Mouse (Mus musculus): ENCODE results near the gene Oprl1. TPM values are rescaled to one million over a fixed set of nuclear protein-coding genes. Genes with fewer than 3 reads are reported as not detected.

Oprl1 gene
- total RNA-seq (2014; fragmentation: Nextera tagmentation) = not detected in 2 replicates
- total RNA-seq (2017) = 0.23 TPM in 1 of 2 replicates, not detected in the other
- polyA plus RNA-seq (2012) = not detected in 2 replicates

GRCm38 (mm10) chr2:181714903-181715326 is at the start of gene Oprl1:
Gene Oprl1, plus strand, starts transcription at chr2:181715016.
- DNase-seq (ENCODE audit: low spot score) (no peak), ATAC-seq (ENCODE audit: extremely low read depth, insufficient number of reproducible peaks, low FRiP score, poor library complexity, severe bottlenecking) (no peak)
- peaks cover 21% of the 10 kb centered on the region for H3K27me3 ChIP-seq (ENCODE audit: insufficient read depth, low read length)
- H3K9me3 ChIP-seq (replicated peaks) = no peaks in the 10 kb centered on the region
- H3K36me3 ChIP-seq (replicated peaks) = no peaks in the 10 kb centered on the region
- TF ChIP-seq POLR2AphosphoS5 (IDR thresholded peaks at IDR 0.05; ENCODE audit: insufficient replicate concordance, low read depth, low read length) (no peak), GATA2 (IDR thresholded peaks at IDR 0.05; ENCODE audit: borderline replicate concordance, low read depth, low read length) (no peak), CTCF (IDR thresholded peaks at IDR 0.05; ENCODE audit: low read depth, low read length) (no peak), TAL1 (conservative IDR thresholded peaks at IDR 0.05; ENCODE audit: low read depth, low read length) (no peak)
- H3K4me1 ChIP-seq (ENCODE audit: insufficient read depth, low read depth, low read length) = no peaks in the 10 kb centered on the region
- no peak within 1 kb of the TSS for H3K4me3 ChIP-seq (ENCODE audit: low read depth, low read length)

GRCm38 (mm10) chr2:181670285-181670912 is 44.4 kb upstream of the Oprl1 start:
- Histone ChIP-seq H3K27me3 (ENCODE audit: insufficient read depth, low read length) (peaks cover 65% of the 10 kb centered on the region), H3K9me3 (replicated peaks) (peaks cover 6% of the 10 kb centered on the region), H3K4me1 (ENCODE audit: insufficient read depth, low read depth, low read length) (peaks cover 2% of the 10 kb centered on the region; the same call in 1 of the 2 replicates), H3K36me3 (replicated peaks) (no peaks in the 10 kb centered on the region), H3K4me3 (ENCODE audit: low read depth, low read length) (no peak overlapping the region)
- no peak for DNase-seq (ENCODE audit: low spot score)
- ATAC-seq (ENCODE audit: extremely low read depth, insufficient number of reproducible peaks, low FRiP score, poor library complexity, severe bottlenecking) = no peak
- no peak for TF ChIP-seq TAL1 (conservative IDR thresholded peaks at IDR 0.05; ENCODE audit: low read depth, low read length)
- no peak for TF ChIP-seq GATA2 (IDR thresholded peaks at IDR 0.05; ENCODE audit: borderline replicate concordance, low read depth, low read length)
- TF ChIP-seq CTCF (IDR thresholded peaks at IDR 0.05; ENCODE audit: low read depth, low read length) = no peak
- no peak for TF ChIP-seq POLR2AphosphoS5 (IDR thresholded peaks at IDR 0.05; ENCODE audit: insufficient replicate concordance, low read depth, low read length)

GRCm38 (mm10) chr2:181670913-181671311 is 43.9 kb upstream of the Oprl1 start:
- Histone ChIP-seq H3K9me3 (replicated peaks) (peaks cover 6% of the 10 kb centered on the region), H3K36me3 (replicated peaks) (no peaks in the 10 kb centered on the region), H3K27me3 (ENCODE audit: insufficient read depth, low read length) (peaks cover 68% of the 10 kb centered on the region), H3K4me1 (ENCODE audit: insufficient read depth, low read depth, low read length) (peaks cover 6% of the 10 kb centered on the region), H3K4me3 (ENCODE audit: low read depth, low read length) (no peak overlapping the region)
- ATAC-seq (ENCODE audit: extremely low read depth, insufficient number of reproducible peaks, low FRiP score, poor library complexity, severe bottlenecking) (no peak), DNase-seq (ENCODE audit: low spot score) (no peak)
- no peak for TF ChIP-seq CTCF (IDR thresholded peaks at IDR 0.05; ENCODE audit: low read depth, low read length)
- no peak for TF ChIP-seq TAL1 (conservative IDR thresholded peaks at IDR 0.05; ENCODE audit: low read depth, low read length)
- no peak for TF ChIP-seq GATA2 (IDR thresholded peaks at IDR 0.05; ENCODE audit: borderline replicate concordance, low read depth, low read length)
- TF ChIP-seq POLR2AphosphoS5 (IDR thresholded peaks at IDR 0.05; ENCODE audit: insufficient replicate concordance, low read depth, low read length) = no peak
- TF ChIP-seq GATA1 (IDR thresholded peaks at IDR 0.05; ENCODE audit: borderline replicate concordance, low read length) = no peak

GRCm38 (mm10) chr2:181671326-181671725 is 43.5 kb upstream of the Oprl1 start, which contains the start of gene Sox18:
Gene Sox18, minus strand, starts transcription at chr2:181671640.
- Histone ChIP-seq H3K36me3 (replicated peaks) (no peaks in the 10 kb centered on the region), H3K27me3 (ENCODE audit: insufficient read depth, low read length) (peaks cover 68% of the 10 kb centered on the region), H3K4me3 (ENCODE audit: low read depth, low read length) (no peak within 1 kb of the TSS), H3K9me3 (replicated peaks) (peaks cover 6% of the 10 kb centered on the region), H3K4me1 (ENCODE audit: insufficient read depth, low read depth, low read length) (peaks cover 6% of the 10 kb centered on the region)
- DNase-seq (ENCODE audit: low spot score) (no peak), ATAC-seq (ENCODE audit: extremely low read depth, insufficient number of reproducible peaks, low FRiP score, poor library complexity, severe bottlenecking) (no peak)
- TF ChIP-seq CTCF (IDR thresholded peaks at IDR 0.05; ENCODE audit: low read depth, low read length) (no peak), TAL1 (conservative IDR thresholded peaks at IDR 0.05; ENCODE audit: low read depth, low read length) (no peak), POLR2AphosphoS5 (IDR thresholded peaks at IDR 0.05; ENCODE audit: insufficient replicate concordance, low read depth, low read length) (no peak), GATA1 (IDR thresholded peaks at IDR 0.05; ENCODE audit: borderline replicate concordance, low read length) (no peak), GATA2 (IDR thresholded peaks at IDR 0.05; ENCODE audit: borderline replicate concordance, low read depth, low read length) (no peak)

- H3K9me3 ChIP-seq (replicated peaks) = peaks cover 6% of the 10 kb centered on the region
- peaks cover 6% of the 10 kb centered on the region for H3K4me1 ChIP-seq (ENCODE audit: insufficient read depth, low read depth, low read length)
- H3K4me3 ChIP-seq (ENCODE audit: low read depth, low read length) = no peak overlapping the region
- TF ChIP-seq POLR2AphosphoS5 (IDR thresholded peaks at IDR 0.05; ENCODE audit: insufficient replicate concordance, low read depth, low read length) (no peak), TAL1 (conservative IDR thresholded peaks at IDR 0.05; ENCODE audit: low read depth, low read length) (no peak), CTCF (IDR thresholded peaks at IDR 0.05; ENCODE audit: low read depth, low read length) (no peak), GATA1 (IDR thresholded peaks at IDR 0.05; ENCODE audit: borderline replicate concordance, low read length) (no peak), GATA2 (IDR thresholded peaks at IDR 0.05; ENCODE audit: borderline replicate concordance, low read depth, low read length) (no peak)
- no peaks in the 10 kb centered on the region for H3K36me3 ChIP-seq (replicated peaks)
- peaks cover 69% of the 10 kb centered on the region for H3K27me3 ChIP-seq (ENCODE audit: insufficient read depth, low read length)
- ATAC-seq (ENCODE audit: extremely low read depth, insufficient number of reproducible peaks, low FRiP score, poor library complexity, severe bottlenecking) (no peak), DNase-seq (ENCODE audit: low spot score) (no peak)
Observed at GRCm38 (mm10) chr2:181671984-181672383, 42.8 kb upstream of the Oprl1 start.

GRCm38 (mm10) chr2:181673501-181673900 is 41.3 kb upstream of the Oprl1 start:
- Histone ChIP-seq H3K36me3 (replicated peaks) (no peaks in the 10 kb centered on the region), H3K4me3 (ENCODE audit: low read depth, low read length) (no peak overlapping the region), H3K4me1 (ENCODE audit: insufficient read depth, low read depth, low read length) (peaks cover 6% of the 10 kb centered on the region), H3K27me3 (ENCODE audit: insufficient read depth, low read length) (peaks cover 69% of the 10 kb centered on the region), H3K9me3 (replicated peaks) (peaks cover 6% of the 10 kb centered on the region)
- TF ChIP-seq GATA1 (IDR thresholded peaks at IDR 0.05; ENCODE audit: borderline replicate concordance, low read length) (no peak), POLR2AphosphoS5 (IDR thresholded peaks at IDR 0.05; ENCODE audit: insufficient replicate concordance, low read depth, low read length) (no peak), CTCF (IDR thresholded peaks at IDR 0.05; ENCODE audit: low read depth, low read length) (no peak), GATA2 (IDR thresholded peaks at IDR 0.05; ENCODE audit: borderline replicate concordance, low read depth, low read length) (no peak), TAL1 (conservative IDR thresholded peaks at IDR 0.05; ENCODE audit: low read depth, low read length) (no peak)
- ATAC-seq (ENCODE audit: extremely low read depth, insufficient number of reproducible peaks, low FRiP score, poor library complexity, severe bottlenecking) (no peak), DNase-seq (ENCODE audit: low spot score) (no peak)

All from G1E (cell line).